Mouse (Mus musculus): ENCODE results near the gene Skap2.

- TF ChIP-seq POLR2A (IDR thresholded peaks at IDR 0.05; ENCODE audit: control insufficient read depth, low read depth, low read length) (no peak), CTCF (IDR thresholded peaks at IDR 0.05; ENCODE audit: control insufficient read depth, insufficient read depth, insufficient replicate concordance, low read depth, low read length) (no peak)
Observed at GRCm38 (mm10) chr6:52026281-52026680, 13.9 kb upstream of the Skap2 start.

All from testis, adult 2 months (tissue).